In genomic region chr17:35243086-35243485, GRCm38 (mm10) we compare ENCODE assay signal across 2 mouse cellular contexts.
TF ChIP-seq lines count a peak whose summit lies in the region.

No protein-coding gene starts in this region.

TF ChIP-seq in CH12.LX, 34 proteins besides CTCF, POLR2A, EP300 and RAD21:
- 0 out of 2 replicates have a peak, but pooled peaks have one; percentile 8 for TF ChIP-seq POLR2AphosphoS2 (IDR thresholded peaks at IDR 0.05; ENCODE audit: low read depth, low read length)
- no peak for TF ChIP-seq ZNF384 (IDR thresholded peaks at IDR 0.05; ENCODE audit: low read depth, low read length)

TF ChIP-seq in MEL, 35 proteins besides CTCF, POLR2A, EP300 and RAD21:
- peak; percentile 7; the same call in 1 of the 2 replicates for TF ChIP-seq MAX (IDR thresholded peaks at IDR 0.05; ENCODE audit: low read length)
- TF ChIP-seq MEF2A (IDR thresholded peaks at IDR 0.05; ENCODE audit: extremely low read depth, insufficient replicate concordance, low read depth, low read length, poor library complexity, severe bottlenecking), result no peak
- peak; percentile 96 for TF ChIP-seq CHD1 (IDR thresholded peaks at IDR 0.05; ENCODE audit: low read depth, low read length)
